Comparison of ENCODE assay signal across 23 mouse cellular contexts in the genomic region with DNA sequence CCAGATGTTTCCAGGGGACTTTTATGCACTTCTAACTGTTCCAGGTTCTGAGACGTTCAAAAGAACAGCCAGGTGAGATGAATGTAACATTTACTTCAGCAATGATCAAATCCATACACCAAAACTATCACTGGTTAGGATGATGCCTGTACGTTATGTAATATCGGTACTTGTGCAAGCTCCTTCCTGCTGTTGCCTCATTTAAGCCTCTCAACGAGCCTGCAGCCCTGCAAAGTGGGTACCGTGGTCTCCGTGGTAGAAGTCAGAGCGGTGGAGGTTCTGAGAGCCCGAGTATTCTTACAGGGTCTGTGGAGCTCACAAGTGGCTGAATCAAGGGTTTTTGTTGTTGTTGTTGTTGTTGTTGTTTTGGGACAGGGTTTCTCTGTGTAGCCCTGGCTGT. TPM values are rescaled to one million over a fixed set of nuclear protein-coding genes. Genes with fewer than 3 reads are reported as not detected.
A peak's percentile ranks its signal among the peaks of the same experiment; 100 is the strongest.
DNase-seq lines count a peak whose midpoint lies in the region; ATAC-seq and TF ChIP-seq lines count a peak whose summit lies in the region.
"Had no signal": no experiment of that assay in that cellular context is flagged by ENCODE, and none has a peak within 500 bp of the region (broad histone marks: within the 10 kb centered on the region; RNA-seq: fewer than 3 reads in every experiment).

No protein-coding gene starts in this region.

- ATAC-seq in monocyte, adult 5-6 weeks (replicated peaks; ENCODE audit: insufficient number of reproducible peaks, low FRiP score, low TSS enrichment, poor library complexity, severe bottlenecking): peak; percentile 60; the same call in 1 of the 2 replicates
- ATAC-seq: CD4-positive, CD25-positive, alpha-beta regulatory T cell, adult 4 months; forebrain, embryonic 13.5 days; forebrain, postnatal 0 days; hindbrain, postnatal 0 days had no signal

- TF ChIP-seq CTCF in bone marrow, adult 2 months (IDR thresholded peaks at IDR 0.05; ENCODE audit: control insufficient read depth, insufficient read depth, low read length): no peak

- peak overlapping the region; percentile 83; the same call in 1 of the 2 replicates for H3K27ac ChIP-seq in bone marrow, adult 2 months (ENCODE audit: control insufficient read depth, insufficient read depth, low read depth, low read length, poor library complexity)
- H3K27ac ChIP-seq in macrophage: peak overlapping the region; percentile 98; the same call in 1 of the 2 replicates
- H3K27ac ChIP-seq: embryonic facial prominence, embryonic 10.5 days; forebrain, embryonic 13.5 days; heart, embryonic 10.5 days; hindbrain, embryonic 12.5 days; hindbrain, postnatal 0 days had no signal

- DNase-seq in 416B (ENCODE audit: low read depth): peak; percentile 81
- no peak for DNase-seq in gastrocnemius, postnatal 36 days
- no peak for DNase-seq in Muller cell, postnatal 12 days (ENCODE audit: inconsistent ontology term)
- DNase-seq: adrenal gland, postnatal 10 days; B cell, adult 2 months; cerebellum, adult 11-12 months; cerebellum, adult 9-10 months; cerebellum, postnatal 25 days; forebrain, postnatal 0 days; gastrocnemius, postnatal 14 days; heart, adult 11 months; heart, postnatal 10 days; heart, postnatal 4 days had no signal

- WGBS in bone marrow, adult 2 months: 12% methylated on average over 8 of the region's 8 CpGs
- 25% methylated on average over 8 of the region's 8 CpGs for WGBS in macrophage (ENCODE audit: missing documents)

- H3K4me1 ChIP-seq in bone marrow, adult 2 months (ENCODE audit: control insufficient read depth, insufficient read depth, low read length): peaks cover 9% of the 10 kb centered on the region
- H3K4me1 ChIP-seq: forebrain, embryonic 13.5 days had no signal

- H3K79me2 ChIP-seq in macrophage (ENCODE audit: inconsistent target): no peaks in the 10 kb centered on the region

- intact Hi-C loops in gastrocnemius, postnatal 36 days (cut with DNase I): no loop called here

- peak overlapping the region; percentile 1 for H3K4me3 ChIP-seq in bone marrow, adult 2 months (replicated peaks; ENCODE audit: control insufficient read depth, low read depth, low read length)
- no peak overlapping the region for H3K4me3 ChIP-seq in macrophage (ENCODE audit: inconsistent target)
- H3K4me3 ChIP-seq: embryonic facial prominence, embryonic 10.5 days; forebrain, embryonic 13.5 days; heart, embryonic 10.5 days; hindbrain, embryonic 12.5 days had no signal

- no peaks in the 10 kb centered on the region for H3K36me3 ChIP-seq in macrophage (ENCODE audit: inconsistent target)
- H3K36me3 ChIP-seq: embryonic facial prominence, embryonic 10.5 days; G1E; heart, embryonic 10.5 days; hindbrain, embryonic 12.5 days had no signal

- TF ChIP-seq POLR2A in bone marrow, adult 2 months (IDR thresholded peaks at IDR 0.05; ENCODE audit: borderline replicate concordance, control insufficient read depth, low read depth, low read length): no peak

RNA-seq across cellular contexts. Expression of a gene that starts 10.9 kb away (rescaled TPM):
- polyA plus RNA-seq in bone marrow, adult 2 months (2011; ENCODE audit: insufficient read depth, insufficient read length, low replicate concordance, missing spikeins): 110 and 144 TPM in 2 replicates
- 100 to 1,000 TPM in 12 of 26 experiments, 10 to 100 TPM in 14; 39.5 to 213 (median 98.9) TPM for total RNA-seq in macrophage (2018; cell fraction: chromatin; rRNA removed)
- 100 to 1,000 TPM; 111 to 268 (median 186) TPM for total RNA-seq in macrophage (2018; cell fraction: cytosol; rRNA removed)
- 100 to 1,000 TPM in 23 of 26 experiments, 10 to 100 TPM in 3; 86.9 to 369 (median 162) TPM for total RNA-seq in macrophage (2018; cell fraction: nucleus; rRNA removed)
- 181 to 268 TPM (median 246 TPM) in 3 replicates for polyA plus RNA-seq in macrophage (2018)
- total RNA-seq in monocyte, adult 5-6 weeks (2017): 50.1 to 71.8 TPM (median 67.7 TPM) in 3 replicates
- 1 to 10 TPM; 5.3 to 5.4 TPM for total RNA-seq in gastrocnemius, postnatal 36 days (2021)
